Mouse (Mus musculus): ENCODE measurements around the gene Tnxb. TPM values are rescaled to one million over a fixed set of nuclear protein-coding genes. Genes with fewer than 3 reads are reported as not detected.
A peak's percentile ranks its signal among the peaks of the same experiment; 100 is the strongest.

Gene Tnxb
- 1.1 and 1.3 TPM in 2 replicates for polyA plus RNA-seq (2015; fragmentation: Nextera tagmentation; extraction: Ambion mirVana)

DNA sequence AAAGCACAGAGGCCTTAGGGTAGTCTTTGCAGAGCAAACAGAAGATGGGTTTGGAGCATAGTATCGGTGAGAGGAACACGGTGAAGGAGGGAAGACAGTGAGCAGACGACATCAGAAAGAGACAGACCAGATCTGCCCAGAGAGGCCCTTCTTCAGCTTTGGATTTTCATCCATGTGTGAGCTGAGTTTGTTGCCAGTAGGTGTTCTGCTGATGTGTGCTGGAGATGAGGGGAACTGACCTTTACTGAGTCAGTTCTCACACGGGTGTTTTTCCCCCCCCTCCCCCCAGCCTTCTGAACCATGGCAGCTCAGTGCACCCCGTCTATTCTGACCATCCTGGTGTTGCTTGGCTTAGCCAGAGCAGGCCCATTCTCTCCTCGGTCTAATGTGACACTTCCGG, at the start of gene Tnxb:
Tnxb (plus strand) TSS at position 301 of the 400 bp plus-strand sequence.
- Histone ChIP-seq H3K27me3 (replicated peaks) (peaks cover 38% of the 10 kb centered on the region), H3K4me2 (replicated peaks) (peak within 1 kb of the TSS; percentile 79), H3K4me1 (replicated peaks) (peaks cover 18% of the 10 kb centered on the region), H3K9me3 (no peaks in the 10 kb centered on the region), H3K36me3 (no peaks in the 10 kb centered on the region), H3K27ac (0 out of 2 replicates have a peak within 1 kb of the TSS, but pooled peaks have one; percentile 13), H3K4me3 (replicated peaks) (peak within 1 kb of the TSS; percentile 31), H3K9ac (peak within 1 kb of the TSS; percentile 36)
- 56% methylated on average over 7 of the region's 7 CpGs for WGBS
- no peak for ATAC-seq

DNA sequence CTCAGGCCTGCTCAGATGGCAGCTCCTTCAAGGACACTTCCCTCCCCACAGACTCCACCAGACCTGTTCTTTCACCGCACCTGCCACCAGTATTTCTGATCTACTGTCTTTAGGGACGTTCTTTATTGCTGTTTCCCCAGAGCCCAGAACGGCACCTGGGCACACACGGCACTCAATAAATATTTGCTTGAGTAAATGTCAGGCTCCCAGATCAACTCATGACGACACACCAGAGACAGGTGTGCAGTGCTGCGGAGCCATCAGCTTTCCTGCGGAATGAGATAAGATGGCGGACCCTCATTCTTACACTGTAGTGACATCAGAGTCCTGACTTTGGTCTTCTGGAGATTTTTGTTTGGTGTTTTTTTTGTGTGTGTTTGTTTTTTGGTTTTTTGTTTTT, 49.3 kb upstream of the Tnxb start:
- Histone ChIP-seq H3K36me3 (peaks cover 21% of the 10 kb centered on the region), H3K27me3 (replicated peaks) (no peaks in the 10 kb centered on the region), H3K9me3 (no peaks in the 10 kb centered on the region), H3K4me2 (replicated peaks) (no peak overlapping the region), H3K4me3 (replicated peaks) (no peak overlapping the region), H3K4me1 (replicated peaks) (peaks cover 3% of the 10 kb centered on the region), H3K9ac (no peak overlapping the region), H3K27ac (peak overlapping the region; percentile 20; the same call in 1 of the 2 replicates)
- ATAC-seq: 0 out of 2 replicates have a peak, but pooled peaks have one; percentile 21
- WGBS: 67% methylated on average over 8 of the region's 8 CpGs

GRCm38 (mm10) chr17:34623161-34623560, 47.2 kb upstream of the Tnxb start:
- Histone ChIP-seq H3K27ac (no peak overlapping the region), H3K4me3 (replicated peaks) (no peak overlapping the region), H3K36me3 (peaks cover 21% of the 10 kb centered on the region; the same call in 1 of the 2 replicates), H3K27me3 (replicated peaks) (no peaks in the 10 kb centered on the region), H3K4me1 (replicated peaks) (peaks cover 11% of the 10 kb centered on the region), H3K9ac (no peak overlapping the region), H3K9me3 (no peaks in the 10 kb centered on the region), H3K4me2 (replicated peaks) (no peak overlapping the region)
- WGBS: 84% methylated on average over 9 of the region's 9 CpGs
- ATAC-seq: no peak

DNA sequence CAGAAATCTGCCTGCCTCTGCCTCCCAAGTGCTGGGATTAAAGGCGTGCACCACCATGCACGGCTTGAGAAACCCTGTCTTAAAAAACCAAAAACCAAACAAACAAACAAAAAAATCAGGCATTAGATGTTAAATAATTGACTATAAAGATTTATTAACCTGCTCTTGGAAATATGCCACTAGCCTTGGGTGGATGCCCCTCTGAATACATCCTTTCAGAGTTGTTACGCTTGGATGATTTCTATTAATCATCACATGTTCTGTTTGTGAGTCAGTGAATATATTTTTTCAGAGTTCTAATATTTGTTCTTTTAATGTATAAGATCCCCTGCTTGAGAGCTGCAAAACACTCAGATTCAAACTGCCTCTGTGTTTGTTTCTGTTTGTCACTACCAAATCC, 45.4 kb upstream of the Tnxb start:
- Histone ChIP-seq H3K4me1 (replicated peaks) (peaks cover 20% of the 10 kb centered on the region), H3K4me3 (replicated peaks) (no peak overlapping the region), H3K36me3 (peaks cover 21% of the 10 kb centered on the region; the same call in 1 of the 2 replicates), H3K9me3 (no peaks in the 10 kb centered on the region), H3K4me2 (replicated peaks) (no peak overlapping the region), H3K9ac (no peak overlapping the region), H3K27me3 (replicated peaks) (peaks cover 3% of the 10 kb centered on the region), H3K27ac (no peak overlapping the region)
- ATAC-seq: no peak
- WGBS: 92% methylated on average over 3 of the region's 3 CpGs

DNA sequence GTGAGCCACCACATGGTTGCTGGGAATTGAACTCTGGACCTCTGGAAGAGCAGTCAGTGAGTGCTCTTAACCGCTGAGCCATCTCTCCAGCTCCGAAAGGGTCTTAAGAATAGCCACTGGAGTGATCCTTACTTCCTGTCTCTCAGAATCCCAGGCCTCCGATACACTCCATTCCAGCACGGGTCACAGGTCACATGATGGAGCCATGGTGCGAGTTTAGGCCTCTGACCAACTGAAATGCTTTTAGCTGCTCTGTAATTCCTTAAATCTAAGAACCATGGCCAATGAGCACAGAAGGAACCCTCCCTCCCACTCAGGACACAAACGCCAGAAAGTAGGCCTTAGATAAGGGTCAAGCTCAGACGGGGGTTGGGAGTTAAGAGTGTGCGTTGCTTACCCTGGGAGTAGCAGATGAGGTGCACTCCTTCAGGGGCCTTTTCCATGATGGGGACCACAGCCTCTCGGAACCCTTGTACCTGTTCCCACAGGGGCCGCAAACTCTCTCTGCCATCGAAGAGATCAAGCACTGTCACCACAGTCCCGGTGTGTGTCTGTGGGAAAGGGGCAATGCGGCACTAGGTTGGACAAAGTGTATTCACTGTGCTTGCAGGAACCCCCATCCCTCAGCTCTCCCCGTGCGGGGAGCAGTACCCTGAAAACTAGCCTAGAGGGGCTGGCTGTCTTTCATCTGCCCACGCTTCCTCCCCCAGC, 44.1 kb upstream of the Tnxb start:
- peaks cover 20% of the 10 kb centered on the region; the same call in 1 of the 2 replicates for H3K36me3 ChIP-seq
- H3K4me1 ChIP-seq (replicated peaks): peaks cover 31% of the 10 kb centered on the region
- 54% methylated on average over 16 of the region's 16 CpGs for WGBS
- H3K27ac ChIP-seq: peak overlapping the region; percentile 96
- H3K9ac ChIP-seq: peak overlapping the region; percentile 66
- H3K4me3 ChIP-seq (replicated peaks): peak overlapping the region; percentile 69
- H3K9me3 ChIP-seq: no peaks in the 10 kb centered on the region
- H3K4me2 ChIP-seq (replicated peaks): peak overlapping the region; percentile 92
- H3K27me3 ChIP-seq (replicated peaks): peaks cover 15% of the 10 kb centered on the region
- no peak for ATAC-seq

- H3K4me1 ChIP-seq (replicated peaks): peaks cover 36% of the 10 kb centered on the region
- WGBS: under 1% methylated on average over 18 of the region's 18 CpGs
- ATAC-seq: peak; percentile 26; the same call in 1 of the 2 replicates
- peak overlapping the region; percentile 66 for H3K9ac ChIP-seq
- peaks cover 18% of the 10 kb centered on the region; the same call in 1 of the 2 replicates for H3K36me3 ChIP-seq
- peak overlapping the region; percentile 92 for H3K4me2 ChIP-seq (replicated peaks)
- H3K27me3 ChIP-seq (replicated peaks): peaks cover 20% of the 10 kb centered on the region
- H3K4me3 ChIP-seq (replicated peaks): peak overlapping the region; percentile 69
- peak overlapping the region; percentile 96 for H3K27ac ChIP-seq
- no peaks in the 10 kb centered on the region for H3K9me3 ChIP-seq
Measured at GRCm38 (mm10) chr17:34626773-34627092, 43.6 kb upstream of the Tnxb start.

DNA sequence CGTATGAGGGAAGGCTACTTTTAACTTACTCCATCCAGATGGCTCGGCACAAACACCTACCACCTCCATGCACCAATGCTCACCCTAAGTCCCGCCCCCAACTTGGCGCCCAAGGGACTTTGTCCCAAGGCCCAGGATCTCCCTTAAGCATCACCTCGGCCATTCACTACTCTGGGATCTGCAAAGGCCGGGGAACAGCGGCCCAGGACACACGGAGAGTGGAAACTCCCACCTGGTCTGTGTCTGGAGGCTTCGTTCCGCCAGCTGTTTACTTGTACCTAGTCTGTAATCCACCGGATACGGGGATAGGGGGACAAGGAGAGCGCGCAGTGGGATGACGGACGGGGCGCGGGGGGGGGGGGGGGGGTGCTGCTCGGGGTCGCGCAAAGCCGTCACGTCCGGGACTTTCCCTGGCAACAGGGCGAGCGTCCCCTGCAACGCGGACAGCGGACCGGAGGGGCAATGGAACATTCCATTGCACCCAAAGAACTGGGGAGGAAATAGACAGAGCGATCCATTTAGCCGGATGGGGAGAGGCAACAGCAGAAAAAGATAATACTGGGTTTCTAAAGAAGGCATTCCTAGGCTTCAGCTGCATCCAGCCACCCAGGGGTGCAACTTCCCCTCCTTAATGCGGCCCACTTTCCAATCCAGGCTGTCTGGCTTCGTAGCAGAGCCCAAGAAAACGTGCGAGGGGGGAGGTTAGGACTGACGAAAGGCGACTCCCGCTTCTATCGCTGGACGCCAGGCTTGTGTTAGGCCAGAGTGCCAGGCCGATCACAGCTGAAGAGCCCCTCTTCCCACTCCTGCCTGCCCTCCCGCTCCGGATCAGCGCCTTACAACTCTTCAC, 43.0 kb upstream of the Tnxb start:
- Histone ChIP-seq H3K9me3 (no peaks in the 10 kb centered on the region), H3K4me2 (replicated peaks) (peak overlapping the region; percentile 92), H3K9ac (peak overlapping the region; percentile 66), H3K4me3 (replicated peaks) (peak overlapping the region; percentile 69), H3K4me1 (replicated peaks) (peaks cover 40% of the 10 kb centered on the region), H3K27ac (peak overlapping the region; percentile 96), H3K27me3 (replicated peaks) (peaks cover 24% of the 10 kb centered on the region), H3K36me3 (peaks cover 14% of the 10 kb centered on the region; the same call in 1 of the 2 replicates)
- under 1% methylated on average over 42 of the region's 45 CpGs for WGBS
- ATAC-seq: peak; percentile 83

- Histone ChIP-seq H3K9me3 (no peaks in the 10 kb centered on the region), H3K27ac (peak within 1 kb of the TSS; percentile 96), H3K9ac (peak within 1 kb of the TSS; percentile 66), H3K4me2 (replicated peaks) (peak within 1 kb of the TSS; percentile 92), H3K36me3 (peaks cover 6% of the 10 kb centered on the region; the same call in 1 of the 2 replicates), H3K4me1 (replicated peaks) (peaks cover 40% of the 10 kb centered on the region), H3K4me3 (replicated peaks) (peak within 1 kb of the TSS; percentile 69), H3K27me3 (replicated peaks) (peaks cover 24% of the 10 kb centered on the region)
- peak; percentile 44 for ATAC-seq
- WGBS: 2% methylated on average over 29 of the region's 29 CpGs
Measured at GRCm38 (mm10) chr17:34627943-34628643, 42.2 kb upstream of the Tnxb start, which contains the start of gene Ppt2. TSS of gene Ppt2 (minus strand) at chr17:34628510.

DNA sequence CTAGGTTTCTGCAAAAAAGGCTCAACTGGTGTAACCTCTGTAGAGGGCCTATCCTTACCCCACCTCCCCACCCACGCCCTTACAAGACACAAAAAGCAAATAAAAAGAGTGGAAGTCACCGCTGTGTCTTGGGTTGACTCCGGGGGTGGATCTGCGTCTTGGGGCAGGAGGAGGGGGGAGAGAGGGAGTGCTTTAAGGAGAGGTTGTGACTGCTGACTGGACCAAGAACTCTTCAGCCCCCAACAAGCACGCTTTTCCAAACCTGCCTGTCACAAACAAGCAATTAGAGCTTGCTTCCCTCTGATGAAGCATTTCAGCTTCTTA, 41.7 kb upstream of the Tnxb start:
- Histone ChIP-seq H3K4me1 (replicated peaks) (peaks cover 40% of the 10 kb centered on the region), H3K4me2 (replicated peaks) (peak overlapping the region; percentile 92), H3K36me3 (peaks cover 5% of the 10 kb centered on the region; the same call in 1 of the 2 replicates), H3K9me3 (no peaks in the 10 kb centered on the region), H3K27me3 (replicated peaks) (peaks cover 26% of the 10 kb centered on the region), H3K4me3 (replicated peaks) (peak overlapping the region; percentile 69), H3K9ac (peak overlapping the region; percentile 66), H3K27ac (peak overlapping the region; percentile 96)
- ATAC-seq: no peak
- 19% methylated on average over 5 of the region's 5 CpGs for WGBS

DNA sequence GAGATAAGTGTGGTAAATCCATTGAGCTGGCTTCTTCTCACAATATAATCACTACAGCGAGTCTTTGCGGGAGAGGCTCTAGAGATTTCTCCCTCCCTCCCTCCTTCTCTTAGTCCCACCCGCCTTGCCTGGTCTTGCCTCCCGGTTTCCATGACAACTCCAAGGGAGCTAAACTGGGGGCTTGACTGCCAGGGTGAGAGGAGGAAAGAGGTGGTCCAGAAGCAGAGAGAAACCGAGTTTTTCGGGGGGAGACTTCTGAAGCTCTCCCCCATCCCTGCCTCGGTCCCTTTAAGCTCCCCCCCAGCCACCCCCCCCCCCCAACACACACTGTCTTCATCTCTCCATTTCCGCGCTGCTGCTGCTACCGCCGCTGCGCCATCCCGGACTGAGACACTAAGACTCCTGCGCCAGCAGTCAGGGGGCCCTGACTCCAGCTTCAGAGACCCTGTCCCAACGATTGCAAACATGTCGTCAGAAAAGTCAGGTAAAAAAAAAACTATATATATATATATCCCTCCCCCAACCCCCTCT, 41.0 kb upstream of the Tnxb start, which contains the start of gene Prrt1:
Prrt1 (plus strand) TSS at position 313 of the 531 bp plus-strand sequence.
- peaks cover 26% of the 10 kb centered on the region for H3K27me3 ChIP-seq (replicated peaks)
- H3K9me3 ChIP-seq: no peaks in the 10 kb centered on the region
- peak within 1 kb of the TSS; percentile 96 for H3K27ac ChIP-seq
- peaks cover 40% of the 10 kb centered on the region for H3K4me1 ChIP-seq (replicated peaks)
- WGBS: 12% methylated on average over 16 of the region's 16 CpGs
- H3K36me3 ChIP-seq: peaks cover 5% of the 10 kb centered on the region; the same call in 1 of the 2 replicates
- H3K9ac ChIP-seq: peak within 1 kb of the TSS; percentile 66
- peak within 1 kb of the TSS; percentile 69 for H3K4me3 ChIP-seq (replicated peaks)
- peak within 1 kb of the TSS; percentile 92 for H3K4me2 ChIP-seq (replicated peaks)
- no peak for ATAC-seq

- Histone ChIP-seq H3K4me2 (replicated peaks) (peak overlapping the region; percentile 92), H3K4me1 (replicated peaks) (peaks cover 40% of the 10 kb centered on the region), H3K27ac (no peak overlapping the region), H3K36me3 (peaks cover 5% of the 10 kb centered on the region; the same call in 1 of the 2 replicates), H3K4me3 (replicated peaks) (peak overlapping the region; percentile 69; the same call in 1 of the 2 replicates), H3K9me3 (no peaks in the 10 kb centered on the region), H3K27me3 (replicated peaks) (peaks cover 26% of the 10 kb centered on the region), H3K9ac (no peak overlapping the region)
- ATAC-seq: no peak
- 31% methylated on average over 12 of the region's 12 CpGs for WGBS
Measured at GRCm38 (mm10) chr17:34629796-34630603, 40.3 kb upstream of the Tnxb start.
